8 mouse cellular contexts compared by ENCODE assay signal in the genomic region with DNA sequence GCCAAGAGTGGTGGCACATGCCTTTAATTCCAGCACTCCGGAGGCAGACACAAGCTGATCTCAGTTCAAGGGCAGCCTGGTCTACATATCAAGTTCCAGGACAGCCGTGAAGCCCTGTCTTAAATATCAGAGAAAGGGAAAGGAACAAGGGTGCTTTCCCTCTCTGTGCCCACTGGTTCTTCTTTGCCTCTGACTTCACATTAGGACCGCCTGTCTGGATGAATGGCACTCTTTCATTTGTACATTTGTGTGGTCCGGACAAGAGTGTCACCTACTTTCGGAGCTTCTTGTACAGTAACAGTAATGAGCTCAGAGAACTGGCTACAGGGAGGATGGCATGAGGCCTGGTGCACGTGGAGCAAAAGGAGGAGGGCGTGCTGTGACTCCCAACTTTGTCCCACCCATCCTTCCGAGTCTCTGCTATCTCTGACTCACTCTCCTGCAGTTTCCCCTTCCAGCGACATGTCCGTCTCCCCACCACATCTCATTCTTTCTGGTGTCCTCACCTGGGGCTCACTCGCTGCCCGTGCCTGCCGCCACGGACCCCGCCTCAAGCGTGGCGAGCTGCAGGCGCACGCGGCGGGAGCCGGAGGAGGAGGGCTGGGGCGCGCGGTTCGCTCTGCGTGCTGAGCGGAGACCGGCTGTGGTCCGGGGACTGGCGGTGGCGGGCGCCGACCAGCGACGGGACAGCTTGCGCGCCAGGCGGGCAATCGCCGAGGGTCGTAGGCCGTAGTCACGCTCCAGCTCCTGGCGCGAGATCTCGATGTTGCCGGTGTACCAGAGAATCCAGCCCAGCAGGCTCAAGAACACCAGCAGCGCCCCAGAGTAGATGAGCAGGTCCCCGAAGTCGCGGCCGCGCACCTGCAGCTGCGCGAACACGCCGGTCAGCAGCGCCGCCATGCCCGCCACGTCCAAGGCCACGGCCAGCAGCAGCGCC. TPM values are rescaled to one million over a fixed set of nuclear protein-coding genes. Genes with fewer than 3 reads are reported as not detected.
DNase-seq lines count a peak whose midpoint lies in the region; ATAC-seq and TF ChIP-seq lines count a peak whose summit lies in the region.

No protein-coding gene starts in this region.

- 0 out of 2 replicates have a peak, but pooled peaks have one; percentile 17 for TF ChIP-seq CTCF in kidney, adult 2 months (conservative IDR thresholded peaks at IDR 0.05; ENCODE audit: insufficient read depth, insufficient read length, low read depth, low read length)

- H3K9me3 ChIP-seq in midbrain, embryonic 15.5 days: no peaks in the 10 kb centered on the region

- 2% methylated on average over 64 of the region's 64 CpGs for WGBS in kidney, adult 2 months
- WGBS in midbrain, embryonic 15.5 days: 2% methylated on average over 64 of the region's 64 CpGs

- H3K36me3 ChIP-seq in kidney, adult 2 months (ENCODE audit: control insufficient read depth, insufficient read depth, low read length): no peaks in the 10 kb centered on the region
- no peaks in the 10 kb centered on the region for H3K36me3 ChIP-seq in midbrain, embryonic 15.5 days (replicated peaks)

- H3K4me2 ChIP-seq in midbrain, embryonic 15.5 days: peak overlapping the region; percentile 84

- peak overlapping the region; percentile 71 for H3K9ac ChIP-seq in midbrain, embryonic 15.5 days

- peak; percentile 34 for ATAC-seq in midbrain, embryonic 15.5 days (replicated peaks)

- peaks cover 10% of the 10 kb centered on the region; the same call in 1 of the 2 replicates for H3K4me1 ChIP-seq in kidney, adult 2 months (ENCODE audit: control insufficient read depth, insufficient read depth, low read length)
- H3K4me1 ChIP-seq in midbrain, embryonic 15.5 days: peaks cover 14% of the 10 kb centered on the region

- peak overlapping the region; percentile 52 for H3K27ac ChIP-seq in kidney, adult 2 months (ENCODE audit: insufficient read depth, low read depth, low read length)
- peak overlapping the region; percentile 64 for H3K27ac ChIP-seq in midbrain, embryonic 15.5 days

- no peaks in the 10 kb centered on the region for H3K27me3 ChIP-seq in kidney, adult 2 months (replicated peaks; ENCODE audit: control insufficient read depth, insufficient read depth, low read length)
- 0 out of 2 replicates have a peak, but pooled peaks cover 2% of the 10 kb centered on the region for H3K27me3 ChIP-seq in midbrain, embryonic 15.5 days (replicated peaks)

- TF ChIP-seq POLR2A in kidney, adult 2 months (IDR thresholded peaks at IDR 0.05; ENCODE audit: low read depth, low read length): no peak

- H3K4me3 ChIP-seq in kidney, adult 2 months (ENCODE audit: insufficient read depth, low read depth, low read length): peak overlapping the region; percentile 69
- H3K4me3 ChIP-seq in midbrain, embryonic 15.5 days: peak overlapping the region; percentile 48

- peak; percentile 79 for DNase-seq in kidney, adult 18-20 months
- DNase-seq in kidney, adult 11 months: no peak
- peak; percentile 82 for DNase-seq in embryo, embryonic 10 days (ENCODE audit: low spot score)
- DNase-seq in heart, adult 11 months: peak; percentile 96
- peak; percentile 71 for DNase-seq in kidney, adult 2 months
- peak; percentile 68 for DNase-seq in liver
- DNase-seq in spleen, postnatal 14 days (ENCODE audit: low spot score in 2 of 2): peak; percentile 32 to 42

RNA-seq across cellular contexts. Expression of a gene that starts 0.7 kb away (rescaled TPM):
- polyA plus RNA-seq in kidney, adult 2 months (2012; rRNA removed): 57.8 and 87.8 TPM in 2 replicates
- 5.4 and 5.8 TPM in 2 replicates for polyA plus RNA-seq in midbrain, embryonic 15.5 days (2015; fragmentation: Nextera tagmentation; extraction: Ambion mirVana)

RNA-seq across cellular contexts. Expression of a gene that starts 3.9 kb away (rescaled TPM):
- 340 and 597 TPM in 2 replicates for polyA plus RNA-seq in kidney, adult 2 months (2012; rRNA removed)
- polyA plus RNA-seq in midbrain, embryonic 15.5 days (2015; fragmentation: Nextera tagmentation; extraction: Ambion mirVana): 186 and 187 TPM in 2 replicates

RNA-seq across cellular contexts. Expression of a gene that starts 6.0 kb away (rescaled TPM):
- polyA plus RNA-seq in kidney, adult 2 months (2012; rRNA removed): 0.31 TPM in 1 of 2 replicates, not detected in the other
- not detected in 2 replicates for polyA plus RNA-seq in midbrain, embryonic 15.5 days (2015; fragmentation: Nextera tagmentation; extraction: Ambion mirVana)

RNA-seq across cellular contexts. Expression of a gene that starts 6.1 kb away (rescaled TPM):
- 0.13 and 0.24 TPM in 2 replicates for polyA plus RNA-seq in kidney, adult 2 months (2012; rRNA removed)
- polyA plus RNA-seq in midbrain, embryonic 15.5 days (2015; fragmentation: Nextera tagmentation; extraction: Ambion mirVana): 1.0 and 1.6 TPM in 2 replicates

RNA-seq across cellular contexts. Expression of a gene that starts 17.7 kb away (rescaled TPM):
- 0.08 and 0.09 TPM in 2 replicates for polyA plus RNA-seq in kidney, adult 2 months (2012; rRNA removed)
- polyA plus RNA-seq in midbrain, embryonic 15.5 days (2015; fragmentation: Nextera tagmentation; extraction: Ambion mirVana): not detected in 2 replicates
